Mouse (Mus musculus): ENCODE measurements around the gene Stx19. TPM values are rescaled to one million over a fixed set of nuclear protein-coding genes. Genes with fewer than 3 reads are reported as not detected.

Gene Stx19
- 0.11 and 0.17 TPM in 2 replicates for polyA plus RNA-seq (2014; fragmentation: Nextera tagmentation; extraction: Ambion mirVana)

GRCm38 (mm10) chr16:62814491-62814890, at the start of gene Stx19:
TSS of gene Stx19 (plus strand) at chr16:62814676.
- ATAC-seq (replicated peaks; ENCODE audit: low FRiP score) (no peak), DNase-seq (ENCODE audit: low spot score) (no peak)
- Histone ChIP-seq H3K36me3 (ENCODE audit: control insufficient read depth, insufficient read depth, low read length) (no peaks in the 10 kb centered on the region), H3K4me1 (replicated peaks; ENCODE audit: control insufficient read depth, insufficient read depth, low read length) (no peaks in the 10 kb centered on the region), H3K4me3 (ENCODE audit: low read depth, low read length) (no peak within 1 kb of the TSS), H3K27ac (ENCODE audit: low read depth, low read length) (no peak within 1 kb of the TSS), H3K4me2 (no peak within 1 kb of the TSS), H3K9ac (ENCODE audit: low read depth, low read length) (no peak within 1 kb of the TSS), H3K27me3 (replicated peaks; ENCODE audit: control insufficient read depth, insufficient read depth, low read length) (no peaks in the 10 kb centered on the region), H3K9me3 (ENCODE audit: control insufficient read depth, low read length) (no peaks in the 10 kb centered on the region)
- WGBS: 73% methylated on average over 5 of the region's 5 CpGs

- H3K4me2 ChIP-seq: no peak overlapping the region
- no peak for DNase-seq (ENCODE audit: low spot score)
- H3K9ac ChIP-seq (ENCODE audit: low read depth, low read length): no peak overlapping the region
- H3K9me3 ChIP-seq (ENCODE audit: control insufficient read depth, low read length): no peaks in the 10 kb centered on the region
- no peaks in the 10 kb centered on the region for H3K27me3 ChIP-seq (replicated peaks; ENCODE audit: control insufficient read depth, insufficient read depth, low read length)
- H3K36me3 ChIP-seq (ENCODE audit: control insufficient read depth, insufficient read depth, low read length): no peaks in the 10 kb centered on the region
- no peak overlapping the region for H3K27ac ChIP-seq (ENCODE audit: low read depth, low read length)
- no peaks in the 10 kb centered on the region for H3K4me1 ChIP-seq (replicated peaks; ENCODE audit: control insufficient read depth, insufficient read depth, low read length)
- H3K4me3 ChIP-seq (ENCODE audit: low read depth, low read length): no peak overlapping the region
- 86% methylated on average over 4 of the region's 4 CpGs for WGBS
- no peak for ATAC-seq (replicated peaks; ENCODE audit: low FRiP score)
Observed at GRCm38 (mm10) chr16:62773462-62773861, 41.0 kb upstream of the Stx19 start.

GRCm38 (mm10) chr16:62776034-62776433, 38.4 kb upstream of the Stx19 start:
- H3K27me3 ChIP-seq (replicated peaks; ENCODE audit: control insufficient read depth, insufficient read depth, low read length): no peaks in the 10 kb centered on the region
- H3K27ac ChIP-seq (ENCODE audit: low read depth, low read length): no peak overlapping the region
- no peaks in the 10 kb centered on the region for H3K9me3 ChIP-seq (ENCODE audit: control insufficient read depth, low read length)
- ATAC-seq (replicated peaks; ENCODE audit: low FRiP score) (no peak), DNase-seq (ENCODE audit: low spot score) (no peak)
- H3K36me3 ChIP-seq (ENCODE audit: control insufficient read depth, insufficient read depth, low read length): no peaks in the 10 kb centered on the region
- H3K4me2 ChIP-seq: no peak overlapping the region
- no peak overlapping the region for H3K9ac ChIP-seq (ENCODE audit: low read depth, low read length)
- 91% methylated on average over 11 of the region's 11 CpGs for WGBS
- H3K4me1 ChIP-seq (replicated peaks; ENCODE audit: control insufficient read depth, insufficient read depth, low read length): no peaks in the 10 kb centered on the region
- H3K4me3 ChIP-seq (ENCODE audit: low read depth, low read length): no peak overlapping the region

GRCm38 (mm10) chr16:62778282-62778681, 36.2 kb upstream of the Stx19 start:
- Histone ChIP-seq H3K4me1 (replicated peaks; ENCODE audit: control insufficient read depth, insufficient read depth, low read length) (no peaks in the 10 kb centered on the region), H3K9me3 (ENCODE audit: control insufficient read depth, low read length) (no peaks in the 10 kb centered on the region), H3K36me3 (ENCODE audit: control insufficient read depth, insufficient read depth, low read length) (no peaks in the 10 kb centered on the region), H3K27ac (ENCODE audit: low read depth, low read length) (no peak overlapping the region), H3K9ac (ENCODE audit: low read depth, low read length) (no peak overlapping the region), H3K4me2 (no peak overlapping the region), H3K27me3 (replicated peaks; ENCODE audit: control insufficient read depth, insufficient read depth, low read length) (no peaks in the 10 kb centered on the region), H3K4me3 (ENCODE audit: low read depth, low read length) (no peak overlapping the region)
- DNase-seq (ENCODE audit: low spot score): no peak
- no peak for ATAC-seq (replicated peaks; ENCODE audit: low FRiP score)
- WGBS: 87% methylated on average over 10 of the region's 10 CpGs

GRCm38 (mm10) chr16:62782229-62782628, 32.2 kb upstream of the Stx19 start:
- Histone ChIP-seq H3K4me2 (no peak overlapping the region), H3K9me3 (ENCODE audit: control insufficient read depth, low read length) (no peaks in the 10 kb centered on the region), H3K27me3 (replicated peaks; ENCODE audit: control insufficient read depth, insufficient read depth, low read length) (no peaks in the 10 kb centered on the region), H3K9ac (ENCODE audit: low read depth, low read length) (no peak overlapping the region), H3K4me3 (ENCODE audit: low read depth, low read length) (no peak overlapping the region), H3K27ac (ENCODE audit: low read depth, low read length) (no peak overlapping the region), H3K36me3 (ENCODE audit: control insufficient read depth, insufficient read depth, low read length) (no peaks in the 10 kb centered on the region), H3K4me1 (replicated peaks; ENCODE audit: control insufficient read depth, insufficient read depth, low read length) (peaks cover 7% of the 10 kb centered on the region)
- DNase-seq (ENCODE audit: low spot score) (no peak), ATAC-seq (replicated peaks; ENCODE audit: low FRiP score) (no peak)
- 53% methylated on average over 5 of the region's 5 CpGs for WGBS

- Histone ChIP-seq H3K4me2 (peak within 1 kb of the TSS; percentile 85), H3K27ac (ENCODE audit: low read depth, low read length) (peak within 1 kb of the TSS; percentile 82), H3K4me3 (ENCODE audit: low read depth, low read length) (peak within 1 kb of the TSS; percentile 80), H3K9ac (ENCODE audit: low read depth, low read length) (peak within 1 kb of the TSS; percentile 91), H3K4me1 (replicated peaks; ENCODE audit: control insufficient read depth, insufficient read depth, low read length) (peaks cover 8% of the 10 kb centered on the region), H3K9me3 (ENCODE audit: control insufficient read depth, low read length) (no peaks in the 10 kb centered on the region), H3K36me3 (ENCODE audit: control insufficient read depth, insufficient read depth, low read length) (no peaks in the 10 kb centered on the region), H3K27me3 (replicated peaks; ENCODE audit: control insufficient read depth, insufficient read depth, low read length) (no peaks in the 10 kb centered on the region)
- peak; percentile 92 for DNase-seq (ENCODE audit: low spot score)
- WGBS: 1% methylated on average over 41 of the region's 41 CpGs
- ATAC-seq (replicated peaks; ENCODE audit: low FRiP score): peak; percentile 95
Observed at GRCm38 (mm10) chr16:62786621-62787331, 27.7 kb upstream of the Stx19 start, which contains the start of gene Nsun3. TSS of gene Nsun3 (minus strand) at chr16:62786818.

- H3K27ac ChIP-seq (ENCODE audit: low read depth, low read length): no peak overlapping the region
- ATAC-seq (replicated peaks; ENCODE audit: low FRiP score): no peak
- no peak overlapping the region for H3K4me3 ChIP-seq (ENCODE audit: low read depth, low read length)
- 69% methylated on average over 1 of the region's 1 CpGs for WGBS
- no peak overlapping the region for H3K4me2 ChIP-seq
- no peak for DNase-seq (ENCODE audit: low spot score)
- no peaks in the 10 kb centered on the region for H3K9me3 ChIP-seq (ENCODE audit: control insufficient read depth, low read length)
- H3K4me1 ChIP-seq (replicated peaks; ENCODE audit: control insufficient read depth, insufficient read depth, low read length): no peaks in the 10 kb centered on the region
- H3K36me3 ChIP-seq (ENCODE audit: control insufficient read depth, insufficient read depth, low read length): no peaks in the 10 kb centered on the region
- H3K27me3 ChIP-seq (replicated peaks; ENCODE audit: control insufficient read depth, insufficient read depth, low read length): no peaks in the 10 kb centered on the region
- H3K9ac ChIP-seq (ENCODE audit: low read depth, low read length): no peak overlapping the region
Observed at GRCm38 (mm10) chr16:62796608-62797007, 17.9 kb upstream of the Stx19 start.

- Histone ChIP-seq H3K4me2 (no peak overlapping the region), H3K4me3 (ENCODE audit: low read depth, low read length) (no peak overlapping the region), H3K27ac (ENCODE audit: low read depth, low read length) (no peak overlapping the region), H3K4me1 (replicated peaks; ENCODE audit: control insufficient read depth, insufficient read depth, low read length) (no peaks in the 10 kb centered on the region), H3K27me3 (replicated peaks; ENCODE audit: control insufficient read depth, insufficient read depth, low read length) (no peaks in the 10 kb centered on the region), H3K9me3 (ENCODE audit: control insufficient read depth, low read length) (no peaks in the 10 kb centered on the region), H3K36me3 (ENCODE audit: control insufficient read depth, insufficient read depth, low read length) (no peaks in the 10 kb centered on the region), H3K9ac (ENCODE audit: low read depth, low read length) (no peak overlapping the region)
- ATAC-seq (replicated peaks; ENCODE audit: low FRiP score): no peak
- DNase-seq (ENCODE audit: low spot score): no peak
- WGBS: 88% methylated on average over 3 of the region's 3 CpGs
Observed at GRCm38 (mm10) chr16:62798808-62799207, 15.7 kb upstream of the Stx19 start.

GRCm38 (mm10) chr16:62799426-62799825, 15.1 kb upstream of the Stx19 start:
- Histone ChIP-seq H3K4me2 (no peak overlapping the region), H3K27ac (ENCODE audit: low read depth, low read length) (no peak overlapping the region), H3K4me3 (ENCODE audit: low read depth, low read length) (no peak overlapping the region), H3K36me3 (ENCODE audit: control insufficient read depth, insufficient read depth, low read length) (no peaks in the 10 kb centered on the region), H3K9me3 (ENCODE audit: control insufficient read depth, low read length) (no peaks in the 10 kb centered on the region), H3K4me1 (replicated peaks; ENCODE audit: control insufficient read depth, insufficient read depth, low read length) (no peaks in the 10 kb centered on the region), H3K9ac (ENCODE audit: low read depth, low read length) (no peak overlapping the region), H3K27me3 (replicated peaks; ENCODE audit: control insufficient read depth, insufficient read depth, low read length) (no peaks in the 10 kb centered on the region)
- ATAC-seq (replicated peaks; ENCODE audit: low FRiP score) (0 out of 2 replicates have a peak, but pooled peaks have one; percentile 34), DNase-seq (ENCODE audit: low spot score) (no peak)
- 83% methylated on average over 4 of the region's 4 CpGs for WGBS

Data from liver, embryonic 11.5 days (tissue).